Comparison of ENCODE assay signal across 17 mouse cellular contexts in genomic region chr4:107538561-107538960, GRCm38 (mm10).
DNase-seq lines count a peak whose midpoint lies in the region; ATAC-seq and TF ChIP-seq lines count a peak whose summit lies in the region.
"Had no signal": no experiment of that assay in that cellular context is flagged by ENCODE, and none has a peak within 500 bp of the region (broad histone marks: within the 10 kb centered on the region; RNA-seq: fewer than 3 reads in every experiment).

No protein-coding gene starts in this region.

- 0 out of 2 replicates have a peak, but pooled peaks have one; percentile 16 for ATAC-seq in cerebellum, adult (ENCODE audit: insufficient number of reproducible peaks, low FRiP score, low TSS enrichment)
- ATAC-seq in lung, embryonic 14.5 days (ENCODE audit: insufficient read depth): no peak
- 0 out of 2 replicates have a peak, but pooled peaks have one; percentile 15 for ATAC-seq in embryonic facial prominence, embryonic 14.5 days (ENCODE audit: low read depth)
- ATAC-seq in limb, embryonic 11.5 days (ENCODE audit: insufficient number of reproducible peaks, low FRiP score, low TSS enrichment, low read depth): 0 out of 2 replicates have a peak, but pooled peaks have one; percentile 61
- ATAC-seq: forebrain, postnatal 0 days; inflammation-experienced regulatory T-cells, adult 6 months; Patski had no signal

- H3K4me1 ChIP-seq in lung, embryonic 14.5 days (ENCODE audit: insufficient read depth): no peaks in the 10 kb centered on the region
- peaks cover 28% of the 10 kb centered on the region for H3K4me1 ChIP-seq in embryonic facial prominence, embryonic 14.5 days (ENCODE audit: control insufficient read depth, insufficient read depth, low read length)
- H3K4me1 ChIP-seq in limb, embryonic 11.5 days (ENCODE audit: control insufficient read depth, insufficient read depth, low read length): peaks cover 27% of the 10 kb centered on the region
- H3K4me1 ChIP-seq: lung, embryonic 15.5 days had no signal

- no peaks in the 10 kb centered on the region for H3K9me3 ChIP-seq in lung, embryonic 14.5 days (ENCODE audit: low read depth, low read length)
- H3K9me3 ChIP-seq in embryonic facial prominence, embryonic 14.5 days (ENCODE audit: control insufficient read depth, low read length): no peaks in the 10 kb centered on the region
- H3K9me3 ChIP-seq in limb, embryonic 11.5 days (ENCODE audit: control insufficient read depth, low read length): no peaks in the 10 kb centered on the region
- H3K9me3 ChIP-seq: lung, embryonic 15.5 days had no signal

- DNase-seq in cerebellum, adult 8-10 months: no peak
- no peak for DNase-seq in lung, embryonic 14.5 days
- DNase-seq in lung, postnatal 25 days (ENCODE audit: low spot score): no peak
- DNase-seq in embryonic facial prominence, embryonic 14.5 days (ENCODE audit: low spot score): no peak
- no peak for DNase-seq in limb, embryonic 11.5 days (ENCODE audit: low spot score)
- no peak for DNase-seq in urinary bladder, postnatal 10 days (ENCODE audit: low spot score)
- DNase-seq in cerebellum, postnatal 10 days: no peak
- DNase-seq: forebrain, postnatal 0 days; spleen, adult 18-20 months had no signal

- 70% methylated on average over 3 of the region's 3 CpGs for WGBS in lung, embryonic 14.5 days
- 40% methylated on average over 3 of the region's 3 CpGs for WGBS in embryonic facial prominence, embryonic 14.5 days
- whole genome bisulfite sequencing in limb, embryonic 11.5 days: 56% methylated on average over 3 of the region's 3 CpGs

- H3K4me2 ChIP-seq in lung, embryonic 14.5 days: no peak overlapping the region
- no peak overlapping the region for H3K4me2 ChIP-seq in embryonic facial prominence, embryonic 14.5 days (ENCODE audit: low read depth, low read length)
- peak overlapping the region; percentile 12; the same call in 1 of the 2 replicates for H3K4me2 ChIP-seq in limb, embryonic 11.5 days (ENCODE audit: low read depth, severe bottlenecking)
- H3K4me2 ChIP-seq: liver, embryonic 11.5 days; lung, embryonic 15.5 days had no signal

- peak; percentile 33 for TF ChIP-seq CTCF in lung, embryonic 14.5 days (IDR thresholded peaks at IDR 0.05; ENCODE audit: low read depth)

- no peak overlapping the region for H3K9ac ChIP-seq in lung, embryonic 14.5 days
- H3K9ac ChIP-seq in embryonic facial prominence, embryonic 14.5 days (ENCODE audit: low read depth, low read length): no peak overlapping the region
- no peak overlapping the region for H3K9ac ChIP-seq in limb, embryonic 11.5 days (ENCODE audit: low read length)
- H3K9ac ChIP-seq: forebrain, postnatal 0 days; lung, embryonic 15.5 days had no signal

- no peak overlapping the region for H3K4me3 ChIP-seq in lung, embryonic 14.5 days (ENCODE audit: low read depth, low read length)
- no peak overlapping the region for H3K4me3 ChIP-seq in embryonic facial prominence, embryonic 14.5 days (ENCODE audit: low read depth, low read length)
- no peak overlapping the region for H3K4me3 ChIP-seq in limb, embryonic 11.5 days (ENCODE audit: low read depth, low read length)
- H3K4me3 ChIP-seq: erythroblast, embryonic 14.5 days; heart, adult 2 months; left cerebral cortex, adult 2 months; lung, embryonic 15.5 days had no signal

- H3K27ac ChIP-seq in lung, embryonic 14.5 days (ENCODE audit: low read depth): no peak overlapping the region
- H3K27ac ChIP-seq in embryonic facial prominence, embryonic 14.5 days (replicated peaks; ENCODE audit: low read depth, low read length): no peak overlapping the region
- H3K27ac ChIP-seq in limb, embryonic 11.5 days (replicated peaks; ENCODE audit: low read depth, low read length): no peak overlapping the region
- H3K27ac ChIP-seq: heart, adult 2 months; left cerebral cortex, adult 2 months; lung, embryonic 15.5 days had no signal

- no peaks in the 10 kb centered on the region for H3K36me3 ChIP-seq in lung, embryonic 14.5 days (ENCODE audit: insufficient read depth)
- no peaks in the 10 kb centered on the region for H3K36me3 ChIP-seq in embryonic facial prominence, embryonic 14.5 days (ENCODE audit: control insufficient read depth, insufficient read depth, low read length)
- H3K36me3 ChIP-seq in limb, embryonic 11.5 days (ENCODE audit: control insufficient read depth, insufficient read depth, low read length): no peaks in the 10 kb centered on the region
- H3K36me3 ChIP-seq: lung, embryonic 15.5 days had no signal

- H3K27me3 ChIP-seq in lung, embryonic 14.5 days (ENCODE audit: insufficient read depth, low read length): no peaks in the 10 kb centered on the region
- H3K27me3 ChIP-seq in embryonic facial prominence, embryonic 14.5 days (replicated peaks; ENCODE audit: control insufficient read depth, insufficient read depth, low read length): no peaks in the 10 kb centered on the region
- no peaks in the 10 kb centered on the region for H3K27me3 ChIP-seq in limb, embryonic 11.5 days (ENCODE audit: control insufficient read depth, insufficient read depth, low read length)
- H3K27me3 ChIP-seq: Patski had no signal
